Mouse (Mus musculus) cerebellum, adult 2 months (tissue): ENCODE results near the gene Gpr107.

Experiments used
- CTCF ChIP-seq: fragments of 200-500 bp; IDR thresholded peaks from 2 replicates; pipeline ENCODE4 v1.5.1; 2011; ENCODE audit warnings: low read depth, mild to moderate bottlenecking, control low read depth, low read length, moderate library complexity, borderline replicate concordance; ENCODE audit not compliant: insufficient read depth
- POLR2A ChIP-seq: fragments of 200-500 bp; IDR thresholded peaks from 2 replicates; pipeline ENCODE4 v1.6.1; 2011; ENCODE audit warnings: low read length, control low read depth, borderline replicate concordance; ENCODE audit not compliant: insufficient read depth

- no peak for TF ChIP-seq CTCF
- TF ChIP-seq POLR2A = no peak
These were observed 58.2 kb downstream of the Gpr107 start for GRCm38 (mm10) chr2:31210144-31210847.
